ENCODE assay signal across 8 mouse cellular contexts in the genomic region with DNA sequence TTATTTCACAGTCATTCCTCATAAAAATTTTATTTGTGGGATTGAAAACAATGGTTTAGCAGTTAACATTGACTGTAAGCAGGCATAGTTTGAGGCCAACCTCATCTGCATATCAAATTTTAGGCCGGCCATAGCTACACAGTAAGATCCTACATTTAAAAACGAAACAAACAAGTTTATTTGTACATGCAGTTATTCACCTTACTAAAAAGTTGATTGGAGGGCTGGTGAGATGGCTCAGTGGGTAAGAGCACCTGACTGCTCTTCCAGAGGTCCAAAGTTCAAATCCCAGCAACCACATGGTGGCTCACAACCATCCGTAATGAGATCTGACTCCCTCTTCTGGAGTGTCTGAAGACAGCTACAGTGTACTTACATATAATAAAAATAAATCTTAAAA. TPM values are rescaled to one million over a fixed set of nuclear protein-coding genes. Genes with fewer than 3 reads are reported as not detected.
DNase-seq lines count a peak whose midpoint lies in the region; ATAC-seq and TF ChIP-seq lines count a peak whose summit lies in the region.
"Not testable (repeated sequence)": the region's sequence is repeated elsewhere in the genome, so short reads cannot be mapped to it uniquely, and the experiment has no call there.

No protein-coding gene starts in this region.

- ATAC-seq in embryonic facial prominence, embryonic 12.5 days (ENCODE audit: insufficient number of reproducible peaks, insufficient read depth, low FRiP score, low TSS enrichment); forebrain, embryonic 15.5 days (replicated peaks); heart, embryonic 16.5 days (replicated peaks; ENCODE audit: extremely low read depth, insufficient read depth, low FRiP score); intestine, embryonic 15.5 days; liver, embryonic 14.5 days (ENCODE audit: insufficient read depth); midbrain, embryonic 13.5 days; stomach, embryonic 14.5 days (ENCODE audit: insufficient number of reproducible peaks, insufficient read depth, low FRiP score, low read depth): not testable (repeated sequence)

- DNase-seq in kidney, postnatal 36 days, result peak; percentile 19 to 43
- not testable (repeated sequence) for DNase-seq in liver, embryonic 14.5 days (ENCODE audit: low read depth in 3 of 3, low spot score in 3 of 3)

- H3K9ac ChIP-seq in embryonic facial prominence, embryonic 12.5 days; forebrain, embryonic 15.5 days (replicated peaks); heart, embryonic 16.5 days (ENCODE audit: low read length); intestine, embryonic 15.5 days; liver, embryonic 14.5 days (replicated peaks); midbrain, embryonic 13.5 days (replicated peaks); stomach, embryonic 14.5 days (replicated peaks; ENCODE audit: low read depth, low read length): not testable (repeated sequence)

- not testable (repeated sequence) for H3K9me3 ChIP-seq in embryonic facial prominence, embryonic 12.5 days; forebrain, embryonic 15.5 days; heart, embryonic 16.5 days (replicated peaks; ENCODE audit: control insufficient read depth, low read length); intestine, embryonic 15.5 days; liver, embryonic 14.5 days (ENCODE audit: control insufficient read depth, low read length); midbrain, embryonic 13.5 days; stomach, embryonic 14.5 days (ENCODE audit: control insufficient read depth, low read depth, low read length)

- H3K27ac ChIP-seq in embryonic facial prominence, embryonic 12.5 days; forebrain, embryonic 15.5 days (replicated peaks); heart, embryonic 16.5 days (ENCODE audit: low read length); intestine, embryonic 15.5 days; liver, embryonic 14.5 days; midbrain, embryonic 13.5 days; stomach, embryonic 14.5 days (ENCODE audit: low read length): not testable (repeated sequence)

- TF ChIP-seq EP300 in liver, embryonic 14.5 days (IDR thresholded peaks at IDR 0.05; ENCODE audit: low read depth), result not testable (repeated sequence)

- TF ChIP-seq CTCF in liver, embryonic 14.5 days (IDR thresholded peaks at IDR 0.05; ENCODE audit: low read depth), result not testable (repeated sequence)

- not testable (repeated sequence) for H3K4me3 ChIP-seq in embryonic facial prominence, embryonic 12.5 days; forebrain, embryonic 15.5 days; intestine, embryonic 15.5 days (replicated peaks); stomach, embryonic 14.5 days (ENCODE audit: low read depth, low read length)
- H3K4me3 ChIP-seq in heart, embryonic 16.5 days (ENCODE audit: low read length), result peak overlapping the region; percentile 8; the same call in 1 of the 2 replicates
- peak overlapping the region in 1 of 2 experiments; percentile 50; a peak in 2 of 4 replicates for H3K4me3 ChIP-seq in liver, embryonic 14.5 days (ENCODE audit: insufficient read depth in 1 of 2, low read depth in 2 of 2, low read length in 2 of 2)
- H3K4me3 ChIP-seq in midbrain, embryonic 13.5 days (replicated peaks), result peak overlapping the region; percentile 26

- 86% methylated on average over 3 of the region's 3 CpGs for WGBS in embryonic facial prominence, embryonic 12.5 days
- WGBS in forebrain, embryonic 15.5 days, result 82% methylated on average over 3 of the region's 3 CpGs
- WGBS in heart, embryonic 16.5 days, result 82% methylated on average over 3 of the region's 3 CpGs
- 79% methylated on average over 3 of the region's 3 CpGs for WGBS in intestine, embryonic 15.5 days
- WGBS in liver, embryonic 14.5 days (ENCODE audit: insufficient replicate concordance), result 51% methylated on average over 3 of the region's 3 CpGs
- 87% methylated on average over 3 of the region's 3 CpGs for WGBS in midbrain, embryonic 13.5 days
- WGBS in stomach, embryonic 14.5 days, result 81% methylated on average over 3 of the region's 3 CpGs

- not testable (repeated sequence) for H3K27me3 ChIP-seq in embryonic facial prominence, embryonic 12.5 days; forebrain, embryonic 15.5 days; heart, embryonic 16.5 days (ENCODE audit: control insufficient read depth, insufficient read depth, low read length); intestine, embryonic 15.5 days (replicated peaks); liver, embryonic 14.5 days (ENCODE audit: control insufficient read depth, insufficient read depth, low read length); midbrain, embryonic 13.5 days; stomach, embryonic 14.5 days (ENCODE audit: control insufficient read depth, insufficient read depth, low read length)

- H3K4me1 ChIP-seq in embryonic facial prominence, embryonic 12.5 days; intestine, embryonic 15.5 days (replicated peaks); liver, embryonic 14.5 days (replicated peaks; ENCODE audit: control insufficient read depth in 2 of 2, insufficient read depth in 2 of 2, low read length in 1 of 2); stomach, embryonic 14.5 days (ENCODE audit: control insufficient read depth, insufficient read depth, low read length): not testable (repeated sequence)
- H3K4me1 ChIP-seq in forebrain, embryonic 15.5 days, result peaks cover 34% of the 10 kb centered on the region
- H3K4me1 ChIP-seq in heart, embryonic 16.5 days (ENCODE audit: control insufficient read depth, insufficient read depth, low read length), result peaks cover 11% of the 10 kb centered on the region
- peaks cover 44% of the 10 kb centered on the region for H3K4me1 ChIP-seq in midbrain, embryonic 13.5 days (replicated peaks)

- peak overlapping the region; percentile 48 for H3K4me2 ChIP-seq in embryonic facial prominence, embryonic 12.5 days (replicated peaks)
- peak overlapping the region; percentile 37 for H3K4me2 ChIP-seq in forebrain, embryonic 15.5 days (replicated peaks)
- H3K4me2 ChIP-seq in heart, embryonic 16.5 days (ENCODE audit: low read depth, low read length), result peak overlapping the region; percentile 50
- peak overlapping the region; percentile 34 for H3K4me2 ChIP-seq in intestine, embryonic 15.5 days (replicated peaks)
- H3K4me2 ChIP-seq in liver, embryonic 14.5 days (ENCODE audit: low read depth), result peak overlapping the region; percentile 70
- H3K4me2 ChIP-seq in midbrain, embryonic 13.5 days (replicated peaks), result peak overlapping the region; percentile 46
- peak overlapping the region; percentile 42 for H3K4me2 ChIP-seq in stomach, embryonic 14.5 days (replicated peaks; ENCODE audit: low read depth, low read length)

- peaks cover 33% of the 10 kb centered on the region for H3K36me3 ChIP-seq in embryonic facial prominence, embryonic 12.5 days
- H3K36me3 ChIP-seq in forebrain, embryonic 15.5 days, result peaks cover 21% of the 10 kb centered on the region
- peaks cover 17% of the 10 kb centered on the region for H3K36me3 ChIP-seq in heart, embryonic 16.5 days (ENCODE audit: control insufficient read depth, insufficient read depth)
- peaks cover 19% of the 10 kb centered on the region; the same call in 1 of the 2 replicates for H3K36me3 ChIP-seq in intestine, embryonic 15.5 days
- peaks cover 26% of the 10 kb centered on the region for H3K36me3 ChIP-seq in liver, embryonic 14.5 days (replicated peaks; ENCODE audit: control insufficient read depth, insufficient read depth, low read depth)
- peaks cover 26% of the 10 kb centered on the region for H3K36me3 ChIP-seq in midbrain, embryonic 13.5 days
- H3K36me3 ChIP-seq in stomach, embryonic 14.5 days (ENCODE audit: control insufficient read depth, insufficient read depth, low read length), result peaks cover 32% of the 10 kb centered on the region

RNA-seq across cellular contexts. Expression of a gene that starts 3.4 kb away (rescaled TPM):
- 15.9 and 16.7 TPM in 2 replicates for polyA plus RNA-seq in embryonic facial prominence, embryonic 12.5 days (2016; fragmentation: Nextera tagmentation; extraction: Ambion mirVana)
- polyA plus RNA-seq in forebrain, embryonic 15.5 days (2015; fragmentation: Nextera tagmentation; extraction: Ambion mirVana), result 13.6 and 15.8 TPM in 2 replicates
- polyA plus RNA-seq in heart, embryonic 16.5 days (2015; fragmentation: Nextera tagmentation; extraction: Ambion mirVana), result 6.2 and 6.4 TPM in 2 replicates
- polyA plus RNA-seq in intestine, embryonic 15.5 days (2015; fragmentation: Nextera tagmentation; extraction: Ambion mirVana), result 8.5 and 9.4 TPM in 2 replicates
- polyA plus RNA-seq in liver, embryonic 14.5 days (2012; rRNA removed), result 8.2 and 9.8 TPM in 2 replicates
- 4.7 and 5.5 TPM in 2 replicates for polyA plus RNA-seq in liver, embryonic 14.5 days (2014; fragmentation: Nextera tagmentation; extraction: Ambion mirVana)
- 12.2 and 12.9 TPM in 2 replicates for polyA plus RNA-seq in midbrain, embryonic 13.5 days (2015; fragmentation: Nextera tagmentation; extraction: Ambion mirVana)
- 17.4 and 19.8 TPM in 2 replicates for polyA plus RNA-seq in stomach, embryonic 14.5 days (2014; fragmentation: Nextera tagmentation; extraction: Ambion mirVana)

RNA-seq across cellular contexts. Expression of a gene that starts 13.2 kb away (rescaled TPM):
- 71.6 and 80.7 TPM in 2 replicates for polyA plus RNA-seq in embryonic facial prominence, embryonic 12.5 days (2016; fragmentation: Nextera tagmentation; extraction: Ambion mirVana)
- polyA plus RNA-seq in forebrain, embryonic 15.5 days (2015; fragmentation: Nextera tagmentation; extraction: Ambion mirVana), result 70.0 and 75.0 TPM in 2 replicates
- 45.7 and 49.2 TPM in 2 replicates for polyA plus RNA-seq in heart, embryonic 16.5 days (2015; fragmentation: Nextera tagmentation; extraction: Ambion mirVana)
- polyA plus RNA-seq in intestine, embryonic 15.5 days (2015; fragmentation: Nextera tagmentation; extraction: Ambion mirVana), result 53.6 and 63.0 TPM in 2 replicates
- 7.1 and 8.7 TPM in 2 replicates for polyA plus RNA-seq in liver, embryonic 14.5 days (2012; rRNA removed)
- polyA plus RNA-seq in liver, embryonic 14.5 days (2014; fragmentation: Nextera tagmentation; extraction: Ambion mirVana), result 19.7 and 22.7 TPM in 2 replicates
- polyA plus RNA-seq in midbrain, embryonic 13.5 days (2015; fragmentation: Nextera tagmentation; extraction: Ambion mirVana), result 74.3 and 75.7 TPM in 2 replicates
- polyA plus RNA-seq in stomach, embryonic 14.5 days (2014; fragmentation: Nextera tagmentation; extraction: Ambion mirVana), result 60.5 and 62.1 TPM in 2 replicates

RNA-seq across cellular contexts. Expression of a gene that starts 56.1 kb away (rescaled TPM):
- polyA plus RNA-seq in embryonic facial prominence, embryonic 12.5 days (2016; fragmentation: Nextera tagmentation; extraction: Ambion mirVana), result 25.9 and 30.6 TPM in 2 replicates
- 38.4 and 42.0 TPM in 2 replicates for polyA plus RNA-seq in forebrain, embryonic 15.5 days (2015; fragmentation: Nextera tagmentation; extraction: Ambion mirVana)
- 14.9 and 15.9 TPM in 2 replicates for polyA plus RNA-seq in heart, embryonic 16.5 days (2015; fragmentation: Nextera tagmentation; extraction: Ambion mirVana)
- polyA plus RNA-seq in intestine, embryonic 15.5 days (2015; fragmentation: Nextera tagmentation; extraction: Ambion mirVana), result 10.4 and 14.9 TPM in 2 replicates
- 2.0 and 2.3 TPM in 2 replicates for polyA plus RNA-seq in liver, embryonic 14.5 days (2012; rRNA removed)
- polyA plus RNA-seq in liver, embryonic 14.5 days (2014; fragmentation: Nextera tagmentation; extraction: Ambion mirVana), result 3.4 and 5.9 TPM in 2 replicates
- polyA plus RNA-seq in midbrain, embryonic 13.5 days (2015; fragmentation: Nextera tagmentation; extraction: Ambion mirVana), result 27.0 and 33.7 TPM in 2 replicates
- polyA plus RNA-seq in stomach, embryonic 14.5 days (2014; fragmentation: Nextera tagmentation; extraction: Ambion mirVana), result 14.1 and 16.8 TPM in 2 replicates
